22 mouse cellular contexts compared by ENCODE assay signal in genomic region chr11:34405311-34405710, GRCm38 (mm10).
DNase-seq lines count a peak whose midpoint lies in the region; ATAC-seq lines count a peak whose summit lies in the region.
"Had no signal": no experiment of that assay in that cellular context is flagged by ENCODE, and none has a peak within 500 bp of the region (broad histone marks: within the 10 kb centered on the region; RNA-seq: fewer than 3 reads in every experiment).

No protein-coding gene starts in this region.

- no peaks in the 10 kb centered on the region for H3K9me3 ChIP-seq in hindbrain, embryonic 12.5 days (replicated peaks)
- H3K9me3 ChIP-seq: embryonic facial prominence, embryonic 12.5 days; embryonic facial prominence, embryonic 15.5 days; hindbrain, embryonic 13.5 days had no signal

- WGBS in hindbrain, embryonic 12.5 days: 84% methylated on average over 1 of the region's 1 CpGs

- H3K36me3 ChIP-seq in splenic B cell, adult 2 months (ENCODE audit: control insufficient read depth, insufficient read depth, low read length, poor library complexity, severe bottlenecking): no peaks in the 10 kb centered on the region; the same call in none of the 2 replicates
- H3K36me3 ChIP-seq in hindbrain, embryonic 12.5 days: no peaks in the 10 kb centered on the region
- H3K36me3 ChIP-seq: embryonic facial prominence, embryonic 12.5 days; embryonic facial prominence, embryonic 15.5 days; G1E; hindbrain, embryonic 13.5 days had no signal

- no peak overlapping the region for H3K27ac ChIP-seq in hindbrain, embryonic 12.5 days
- H3K27ac ChIP-seq: embryonic facial prominence, embryonic 12.5 days; embryonic facial prominence, embryonic 15.5 days; hindbrain, embryonic 13.5 days had no signal

- 0 out of 2 replicates have a peak, but pooled peaks have one; percentile 27 for ATAC-seq in granulocyte monocyte progenitor cell, adult 5-6 weeks (replicated peaks; ENCODE audit: poor library complexity, severe bottlenecking)
- ATAC-seq in hindbrain, embryonic 12.5 days (ENCODE audit: low FRiP score): no peak
- ATAC-seq: forebrain, embryonic 14.5 days; hindbrain, embryonic 16.5 days; intestine, postnatal 0 days; Patski had no signal

- H3K4me3 ChIP-seq in hindbrain, embryonic 12.5 days: no peak overlapping the region
- H3K4me3 ChIP-seq: embryonic facial prominence, embryonic 12.5 days; embryonic facial prominence, embryonic 15.5 days; hindbrain, embryonic 13.5 days had no signal

- peak; percentile 15 for DNase-seq in CD4-positive helper T cell, adult 2 months (ENCODE audit: low read depth, low spot score)
- peak; percentile 58 for DNase-seq in splenic B cell, adult 2 months (ENCODE audit: low read depth, low spot score)
- no peak for DNase-seq in yolk sac, embryonic 10.5 days (ENCODE audit: low spot score)
- DNase-seq in spleen, postnatal 14 days (ENCODE audit: low spot score in 2 of 2): no peak
- DNase-seq: adrenal gland, postnatal 10 days; adrenal gland, postnatal 36 days; cerebellum, adult 18-20 months; cerebellum, adult 9-10 months; cerebellum, postnatal 25 days; gastrocnemius, postnatal 25 days had no signal

- no peak overlapping the region for H3K4me2 ChIP-seq in hindbrain, embryonic 12.5 days (replicated peaks)
- H3K4me2 ChIP-seq: embryonic facial prominence, embryonic 12.5 days; embryonic facial prominence, embryonic 15.5 days; heart, embryonic 11.5 days; hindbrain, embryonic 13.5 days had no signal

- H3K9ac ChIP-seq in hindbrain, embryonic 12.5 days: no peak overlapping the region
- H3K9ac ChIP-seq: embryonic facial prominence, embryonic 12.5 days; embryonic facial prominence, embryonic 15.5 days; hindbrain, embryonic 13.5 days had no signal

- peaks cover 8% of the 10 kb centered on the region; the same call in 1 of the 2 replicates for H3K4me1 ChIP-seq in hindbrain, embryonic 12.5 days
- H3K4me1 ChIP-seq: embryonic facial prominence, embryonic 12.5 days; embryonic facial prominence, embryonic 15.5 days had no signal

- no peaks in the 10 kb centered on the region for H3K27me3 ChIP-seq in splenic B cell, adult 2 months (ENCODE audit: control insufficient read depth, insufficient read depth, low read length, poor library complexity, severe bottlenecking)
- H3K27me3 ChIP-seq in hindbrain, embryonic 12.5 days: no peaks in the 10 kb centered on the region
- H3K27me3 ChIP-seq: CH12.LX; embryonic facial prominence, embryonic 12.5 days; embryonic facial prominence, embryonic 15.5 days; hindbrain, embryonic 13.5 days had no signal

Comparison
In these comparisons a context has a peak if more than half of its experiments do, and no peak if none do; other contexts are left out.
1. DNase-seq: peak in CD4-positive helper T cell, adult 2 months (single experiment) and splenic B cell, adult 2 months (single experiment); none in yolk sac, embryonic 10.5 days (single experiment) and spleen, postnatal 14 days (0 of 2).